9 mouse cellular contexts compared by ENCODE assay signal in genomic region chr19:57236647-57237046, GRCm38 (mm10).
DNase-seq lines count a peak whose midpoint lies in the region; ATAC-seq and TF ChIP-seq lines count a peak whose summit lies in the region.
"Had no signal": no experiment of that assay in that cellular context is flagged by ENCODE, and none has a peak within 500 bp of the region (broad histone marks: within the 10 kb centered on the region; RNA-seq: fewer than 3 reads in every experiment).

No protein-coding gene starts in this region.

- H3K27ac ChIP-seq in left cerebral cortex, adult 2 months, result peak overlapping the region; percentile 40; the same call in 1 of the 2 replicates
- H3K27ac ChIP-seq in intestine, embryonic 15.5 days, result no peak overlapping the region

- no peaks in the 10 kb centered on the region for H3K27me3 ChIP-seq in intestine, embryonic 15.5 days (replicated peaks)

- TF ChIP-seq CTCF in left cerebral cortex, adult 2 months (IDR thresholded peaks at IDR 0.05), result no peak

- no peak overlapping the region for H3K9ac ChIP-seq in intestine, embryonic 15.5 days

- H3K36me3 ChIP-seq in intestine, embryonic 15.5 days, result no peaks in the 10 kb centered on the region

- H3K4me2 ChIP-seq in intestine, embryonic 15.5 days (replicated peaks), result no peak overlapping the region
- H3K4me2 ChIP-seq: liver, embryonic 11.5 days had no signal

- intact Hi-C loops in left cerebral cortex, postnatal 4 days (cut with DNase I), result no loop called here
- intact Hi-C loops in left cerebral cortex, adult 2 months (cut with DNase I), result no loop called here

- H3K4me1 ChIP-seq in intestine, embryonic 15.5 days (replicated peaks), result peaks cover 8% of the 10 kb centered on the region

- peak; percentile 33 for DNase-seq in left cerebral cortex, adult 11 months (ENCODE audit: low spot score)
- no peak for DNase-seq in left cerebral cortex, postnatal 4 days
- DNase-seq in cerebellum, postnatal 36 days, result peak; percentile 61 to 62
- peak; percentile 30 to 45 for DNase-seq in left cerebral cortex, adult 2 months (ENCODE audit: extremely low spot score in 1 of 2, low spot score in 2 of 2)
- DNase-seq in right cerebral cortex, postnatal 25 days, result peak; percentile 35
- DNase-seq in adrenal gland, postnatal 36 days, result no peak
- no peak for DNase-seq in adrenal gland, adult 2 months

- ATAC-seq in intestine, embryonic 15.5 days, result no peak

- H3K4me3 ChIP-seq in left cerebral cortex, adult 2 months, result peak overlapping the region; percentile 46
- H3K4me3 ChIP-seq in intestine, embryonic 15.5 days (replicated peaks), result no peak overlapping the region

- no peaks in the 10 kb centered on the region for H3K9me3 ChIP-seq in intestine, embryonic 15.5 days

- 86% methylated on average over 15 of the region's 15 CpGs for WGBS in intestine, embryonic 15.5 days

Comparison
In these comparisons a context has a peak if more than half of its experiments do, and no peak if none do; other contexts are left out.
1. DNase-seq: peak in left cerebral cortex, adult 11 months (single experiment), cerebellum, postnatal 36 days (2 of 2), left cerebral cortex, adult 2 months (2 of 2) and right cerebral cortex, postnatal 25 days (single experiment); none in left cerebral cortex, postnatal 4 days (single experiment), adrenal gland, postnatal 36 days (0 of 2) and adrenal gland, adult 2 months (single experiment).